Mouse (Mus musculus) lung, embryonic 15.5 days (tissue): ENCODE results near the gene Defb36. TPM values are rescaled to one million over a fixed set of nuclear protein-coding genes. Genes with fewer than 3 reads are reported as not detected.

ENCODE experiments used
- ATAC-seq: fragments of 200-750 bp; cut with Nextera tagmentation; 2 replicates; pipeline ENCODE4 v1.8.0; 2017; ENCODE audit warnings: moderate number of reproducible peaks, borderline replicate concordance; ENCODE audit not compliant: low FRiP score, low TSS enrichment; ENCODE audit errors: extremely low read depth
- H3K27ac ChIP-seq: fragments of 300-500 bp; sonication (generic); 2 replicates; pipeline ENCODE4 v1.5.1; 2015; ENCODE audit warnings: moderate library complexity, mild to moderate bottlenecking, inconsistent platforms
- H3K27me3 ChIP-seq: fragments of 300-500 bp; sonication (generic); 2 replicates; pipeline ENCODE4 v1.6.1; 2015; ENCODE audit warnings: inconsistent platforms
- H3K36me3 ChIP-seq: fragments of 300-500 bp; sonication (generic); 2 replicates; pipeline ENCODE4 v1.6.1; 2015; ENCODE audit warnings: inconsistent platforms
- H3K4me1 ChIP-seq: fragments of 300-500 bp; sonication (generic); 2 replicates; pipeline ENCODE4 v1.6.1; 2015; ENCODE audit warnings: inconsistent platforms
- H3K4me2 ChIP-seq: fragments of 300-500 bp; sonication (generic); 2 replicates; pipeline ENCODE4 v1.6.1; 2015; ENCODE audit warnings: inconsistent platforms, mild to moderate bottlenecking, moderate library complexity
- H3K4me3 ChIP-seq: fragments of 300-500 bp; sonication (generic); 2 replicates; pipeline ENCODE4 v1.5.1; 2015; ENCODE audit warnings: mild to moderate bottlenecking, inconsistent platforms
- H3K9ac ChIP-seq: fragments of 300-500 bp; sonication (generic); 2 replicates; pipeline ENCODE4 v1.6.1; 2015; ENCODE audit warnings: inconsistent platforms
- H3K9me3 ChIP-seq: fragments of 300-500 bp; sonication (generic); 2 replicates; pipeline ENCODE4 v1.6.1; 2016; ENCODE audit warnings: inconsistent platforms
- WGBS: fragments of 180-500 bp; shearing (Covaris S2); methylation state at CpG from one replicate; pipeline ENCODE4 v1.1.7; 2015; 5-methylcytosine and 5-hydroxymethylcytosine counted together
- polyA plus RNA-seq: library from polyadenylated mRNA; unstranded; fragments of >200 nt; fragmentation: Nextera tagmentation; extraction: Ambion mirVana; gene quantifications from 2 replicates; pipeline ENCODE4 v1.2.1, GENCODE M21; 2015

Defb36 gene
- polyA plus RNA-seq, 1 experiment from 2014 or later = not detected

DNA sequence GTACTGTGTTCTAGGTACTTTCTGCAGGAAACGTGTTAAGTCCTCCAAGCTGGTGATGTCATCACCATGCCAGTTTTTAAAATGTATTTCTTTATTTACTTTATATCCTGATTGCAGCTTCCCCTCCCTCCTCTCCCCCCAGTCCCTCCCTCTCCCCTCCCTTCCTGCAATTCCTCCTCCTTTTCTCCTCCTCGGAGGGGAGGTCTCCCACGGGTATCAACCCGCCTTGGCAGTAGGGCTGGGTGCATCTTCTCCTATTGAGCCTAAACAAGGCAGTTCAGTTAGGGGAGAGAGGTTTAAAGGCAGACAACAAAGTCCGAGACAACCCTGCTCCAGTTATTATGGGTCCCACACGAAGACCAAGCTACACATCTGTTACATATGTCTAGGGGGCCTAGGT is 34.7 kb downstream of the Defb36 start:
- Histone ChIP-seq H3K9me3 (no peaks in the 10 kb centered on the region), H3K4me2 (no peak overlapping the region), H3K9ac (no peak overlapping the region), H3K27ac (peak overlapping the region; percentile 67; the same call in 1 of the 2 replicates), H3K4me3 (no peak overlapping the region), H3K36me3 (no peaks in the 10 kb centered on the region), H3K4me1 (peaks cover 28% of the 10 kb centered on the region), H3K27me3 (no peaks in the 10 kb centered on the region; the same call in 1 of the 2 replicates)
- no peak for ATAC-seq
- 46% methylated on average over 6 of the region's 6 CpGs for WGBS

DNA sequence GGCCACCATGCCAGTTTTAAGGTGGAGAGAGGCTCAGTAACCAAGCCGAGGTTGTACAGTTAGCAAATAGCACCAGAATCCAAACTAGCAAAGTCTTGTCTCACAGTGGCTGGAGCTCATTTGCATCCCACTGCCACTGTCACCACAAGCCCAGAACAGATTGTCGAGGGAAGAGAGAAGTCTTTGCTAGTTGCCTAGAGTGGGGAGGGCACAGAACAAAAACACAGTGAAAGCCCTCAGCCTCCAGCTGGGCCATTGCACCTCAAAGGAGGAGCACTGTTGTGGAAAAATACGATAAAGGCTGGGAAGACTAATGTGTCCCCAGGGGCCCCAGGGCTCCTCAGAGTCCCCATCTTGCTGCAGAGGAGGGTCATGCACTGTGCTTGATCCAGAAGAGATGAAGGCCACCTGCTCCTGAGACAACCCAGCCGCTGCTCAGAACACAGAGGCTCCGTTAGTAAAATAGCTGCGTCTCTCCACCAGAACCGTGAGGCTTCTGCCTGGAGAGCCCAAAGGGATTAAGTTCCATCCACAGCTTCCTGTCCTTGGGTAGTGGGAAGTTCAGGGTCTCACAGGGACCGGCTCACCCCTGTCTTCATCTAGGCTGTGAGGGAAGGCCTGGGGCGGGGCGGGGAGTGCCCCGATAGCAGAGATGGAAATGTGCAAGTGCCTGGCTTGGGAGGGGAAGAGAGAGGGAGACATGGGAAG is 35.4 kb downstream of the Defb36 start:
- peaks cover 28% of the 10 kb centered on the region for H3K4me1 ChIP-seq
- no peak overlapping the region for H3K4me2 ChIP-seq
- ATAC-seq = no peak

DNA sequence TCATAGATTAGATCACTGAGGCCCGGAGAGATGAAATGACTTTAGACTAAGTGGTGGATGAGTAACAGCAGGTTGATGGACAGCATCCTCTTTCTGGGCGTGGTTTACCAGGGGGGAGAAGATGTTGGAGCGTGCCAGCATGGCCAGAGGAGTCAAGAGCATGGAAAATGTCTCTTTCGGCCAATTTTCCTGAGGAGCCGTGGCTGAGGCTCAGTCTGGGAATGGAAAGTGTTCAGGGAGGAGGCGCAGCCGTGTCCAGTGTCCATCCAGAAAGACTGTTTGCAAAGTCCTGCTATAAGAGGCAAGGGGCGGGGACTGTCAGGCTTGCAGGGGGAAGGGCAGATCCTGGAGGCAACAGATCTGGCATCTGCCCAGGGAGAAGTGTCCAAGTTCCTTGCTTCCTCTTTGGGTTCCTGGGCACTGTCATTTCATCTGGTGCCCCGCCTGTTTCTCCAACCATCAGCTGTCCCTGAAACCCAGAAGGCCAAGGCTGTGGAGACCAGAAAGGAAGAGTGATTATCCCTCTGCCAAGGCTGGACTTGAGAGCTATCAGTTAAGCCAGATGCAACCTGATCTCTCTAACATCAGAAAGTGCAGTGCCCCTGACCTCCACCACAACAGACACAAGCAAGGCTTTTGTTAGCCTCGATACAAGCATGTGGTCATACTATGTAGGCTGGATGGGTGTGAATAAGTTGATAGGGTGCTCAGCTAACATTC is 48.9 kb downstream of the Defb36 start:
- peak; percentile 80 for ATAC-seq
- Histone ChIP-seq H3K4me1 (0 out of 2 replicates have a peak, but pooled peaks cover 5% of the 10 kb centered on the region), H3K27ac (no peak overlapping the region), H3K27me3 (no peaks in the 10 kb centered on the region), H3K9me3 (no peaks in the 10 kb centered on the region), H3K4me3 (no peak overlapping the region), H3K9ac (no peak overlapping the region), H3K4me2 (no peak overlapping the region), H3K36me3 (no peaks in the 10 kb centered on the region)
- WGBS = 32% methylated on average over 10 of the region's 10 CpGs

More for the DNA sequence above, 35.4 kb downstream of the Defb36 start:
- WGBS = 16% methylated on average over 11 of the region's 11 CpGs
- no peaks in the 10 kb centered on the region for H3K9me3 ChIP-seq
- H3K27me3 ChIP-seq = no peaks in the 10 kb centered on the region
- H3K27ac ChIP-seq = peak overlapping the region; percentile 67
- no peak overlapping the region for H3K9ac ChIP-seq
- no peaks in the 10 kb centered on the region for H3K36me3 ChIP-seq
- H3K4me3 ChIP-seq = no peak overlapping the region

DNA sequence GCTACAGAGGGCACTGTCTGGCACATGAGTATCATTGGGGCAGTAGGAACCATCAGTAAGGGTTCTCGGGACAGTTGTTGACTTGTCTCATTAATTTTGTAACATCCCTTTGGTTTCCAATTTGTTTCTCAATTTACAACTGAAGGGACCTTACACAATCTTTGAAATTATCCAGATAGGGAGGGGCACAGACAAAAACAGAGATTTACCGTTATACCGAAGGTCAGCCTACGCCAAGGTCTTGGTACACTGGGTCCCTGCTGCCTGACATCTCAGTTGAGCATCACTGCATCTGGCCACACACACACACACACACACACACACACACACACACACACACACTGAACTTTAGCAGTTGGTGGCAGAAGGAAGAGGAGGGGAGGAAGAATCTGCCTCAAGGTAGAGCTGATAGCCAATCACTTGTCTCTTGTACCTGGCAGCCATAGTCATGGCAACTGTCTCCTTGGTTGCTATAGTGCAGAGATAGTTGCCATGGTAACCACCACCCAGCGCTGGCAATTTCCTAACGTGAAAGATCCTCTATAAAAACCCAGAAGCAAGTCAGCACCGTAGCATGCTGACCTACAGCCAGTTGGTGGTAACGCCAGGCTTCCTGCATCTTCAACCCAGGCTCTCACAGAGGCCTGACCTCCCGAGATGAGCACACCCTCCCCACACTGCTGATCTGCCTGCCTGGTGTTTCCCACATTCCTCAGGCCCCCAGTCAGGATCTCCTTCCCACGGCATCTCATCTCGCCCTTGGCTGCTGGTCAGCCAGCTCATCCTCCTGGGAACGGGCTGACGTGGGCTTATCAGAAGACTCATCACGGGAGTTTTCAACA is 50.0 kb downstream of the Defb36 start:
- Histone ChIP-seq H3K36me3 (no peaks in the 10 kb centered on the region), H3K27ac (no peak overlapping the region), H3K9me3 (no peaks in the 10 kb centered on the region), H3K9ac (no peak overlapping the region), H3K4me3 (no peak overlapping the region), H3K4me2 (no peak overlapping the region), H3K27me3 (no peaks in the 10 kb centered on the region), H3K4me1 (0 out of 2 replicates have a peak, but pooled peaks cover 5% of the 10 kb centered on the region)
- ATAC-seq = no peak
- WGBS = 33% methylated on average over 14 of the region's 14 CpGs

DNA sequence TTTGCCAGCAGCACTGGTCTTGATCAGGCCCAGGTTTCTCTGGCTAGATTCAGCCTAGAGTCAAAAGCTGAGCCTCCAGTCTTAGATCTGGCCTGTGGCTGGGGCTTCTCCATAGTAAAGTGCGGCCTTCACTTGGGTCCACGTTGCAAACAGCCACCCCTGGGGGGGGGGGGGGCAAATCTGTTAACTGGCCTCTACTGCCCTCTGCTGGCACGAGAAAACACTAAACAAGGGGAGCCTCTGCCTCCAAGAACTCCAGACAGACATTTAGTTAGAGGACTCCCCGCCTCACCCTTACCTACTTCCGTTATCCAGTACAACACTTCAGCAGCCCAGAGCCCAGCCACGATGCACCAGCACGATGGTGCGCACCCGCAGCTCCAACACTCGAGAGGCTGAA is 53.3 kb downstream of the Defb36 start:
- H3K9me3 ChIP-seq = no peaks in the 10 kb centered on the region
- H3K9ac ChIP-seq = no peak overlapping the region
- no peak for ATAC-seq
- 0 out of 2 replicates have a peak, but pooled peaks cover 5% of the 10 kb centered on the region for H3K4me1 ChIP-seq
- no peaks in the 10 kb centered on the region for H3K27me3 ChIP-seq
- H3K4me3 ChIP-seq = no peak overlapping the region
- 50% methylated on average over 10 of the region's 10 CpGs for WGBS
- no peak overlapping the region for H3K4me2 ChIP-seq
- no peak overlapping the region for H3K27ac ChIP-seq
- H3K36me3 ChIP-seq = no peaks in the 10 kb centered on the region

DNA sequence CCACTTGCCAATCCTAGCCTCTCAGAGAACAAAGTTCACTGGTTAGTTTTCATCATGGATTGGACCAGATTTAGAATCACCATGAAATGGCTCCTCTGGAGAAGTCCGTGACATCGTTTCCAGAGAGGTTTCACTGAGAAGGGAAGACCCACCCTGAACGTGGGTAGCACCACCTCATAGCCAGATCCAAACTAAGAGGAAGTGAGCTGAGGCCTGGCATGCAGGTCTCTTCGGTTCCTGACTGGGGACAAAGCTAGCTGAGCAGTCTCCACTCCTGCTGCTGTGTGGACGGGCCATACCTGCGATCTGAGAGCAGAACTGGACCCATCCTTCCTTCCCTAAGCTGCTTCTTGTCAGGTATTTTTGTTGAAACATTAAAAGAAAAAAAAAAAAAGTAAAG is 57.0 kb downstream of the Defb36 start:
- no peak overlapping the region for H3K4me3 ChIP-seq
- H3K27ac ChIP-seq = no peak overlapping the region
- no peak overlapping the region for H3K9ac ChIP-seq
- ATAC-seq = no peak
- no peaks in the 10 kb centered on the region for H3K4me1 ChIP-seq
- H3K27me3 ChIP-seq = peaks cover 4% of the 10 kb centered on the region; the same call in 1 of the 2 replicates
- no peak overlapping the region for H3K4me2 ChIP-seq
- WGBS = 74% methylated on average over 6 of the region's 6 CpGs
- H3K36me3 ChIP-seq = no peaks in the 10 kb centered on the region
- no peaks in the 10 kb centered on the region for H3K9me3 ChIP-seq

Other genes with a start within 250 kb of the Defb36 start
- gene Nrsn2, start 227.7 kb upstream of the Defb36 start, polyA plus RNA-seq = 0.14 and 0.36 TPM in 2 replicates
- gene Sox12, start 206.3 kb upstream of the Defb36 start, polyA plus RNA-seq = 10.5 and 11.3 TPM in 2 replicates
- 37.7 and 40.5 TPM in 2 replicates for gene Zcchc3, start 189.3 kb upstream of the Defb36 start, polyA plus RNA-seq
- gene 6820408C15Rik, start 188.7 kb upstream of the Defb36 start, polyA plus RNA-seq = 3.0 and 3.1 TPM in 2 replicates
- gene Defb23, start 139.7 kb upstream of the Defb36 start, polyA plus RNA-seq = not detected in 2 replicates
- not detected in 2 replicates for gene Defb20, start 127.3 kb upstream of the Defb36 start, polyA plus RNA-seq
- gene Defb22, start 114.2 kb upstream of the Defb36 start, polyA plus RNA-seq = not detected in 2 replicates
- not detected in 2 replicates for gene Defb26, start 92.6 kb upstream of the Defb36 start, polyA plus RNA-seq
- not detected in 2 replicates for gene Defb28, start 86.1 kb upstream of the Defb36 start, polyA plus RNA-seq
- not detected in 2 replicates for gene Defb29, start 64.2 kb upstream of the Defb36 start, polyA plus RNA-seq
- not detected in 2 replicates for gene Gm17416, start 35.0 kb upstream of the Defb36 start, polyA plus RNA-seq
- not detected in 2 replicates for gene Defb21, start 31.6 kb upstream of the Defb36 start, polyA plus RNA-seq
- not detected in 2 replicates for gene Defb19, start 24.0 kb upstream of the Defb36 start, polyA plus RNA-seq
- gene Defb45, start 4.9 kb upstream of the Defb36 start, polyA plus RNA-seq = not detected in 2 replicates
- gene Defb25, start 18.7 kb downstream of the Defb36 start, polyA plus RNA-seq = 1.7 TPM in 1 of 2 replicates, not detected in the other
- gene Rem1, start 22.6 kb downstream of the Defb36 start, polyA plus RNA-seq = 8.0 and 8.5 TPM in 2 replicates
- 97.7 and 104 TPM in 2 replicates for gene H13, start 65.1 kb downstream of the Defb36 start, polyA plus RNA-seq
- gene Mcts2, start 82.7 kb downstream of the Defb36 start, polyA plus RNA-seq = 27.1 and 28.5 TPM in 2 replicates
- 134 and 143 TPM in 2 replicates for gene Id1, start 131.9 kb downstream of the Defb36 start, polyA plus RNA-seq
- 74.8 and 81.0 TPM in 2 replicates for gene Cox4i2, start 149.8 kb downstream of the Defb36 start, polyA plus RNA-seq
- 101 and 107 TPM in 2 replicates for gene Bcl2l1, start 227.4 kb downstream of the Defb36 start, polyA plus RNA-seq
- 92.1 and 94.7 TPM in 2 replicates for gene Tpx2, start 243.6 kb downstream of the Defb36 start, polyA plus RNA-seq